Mouse (Mus musculus): ENCODE results near the gene Cfap44.

The Cfap44 gene

DNA sequence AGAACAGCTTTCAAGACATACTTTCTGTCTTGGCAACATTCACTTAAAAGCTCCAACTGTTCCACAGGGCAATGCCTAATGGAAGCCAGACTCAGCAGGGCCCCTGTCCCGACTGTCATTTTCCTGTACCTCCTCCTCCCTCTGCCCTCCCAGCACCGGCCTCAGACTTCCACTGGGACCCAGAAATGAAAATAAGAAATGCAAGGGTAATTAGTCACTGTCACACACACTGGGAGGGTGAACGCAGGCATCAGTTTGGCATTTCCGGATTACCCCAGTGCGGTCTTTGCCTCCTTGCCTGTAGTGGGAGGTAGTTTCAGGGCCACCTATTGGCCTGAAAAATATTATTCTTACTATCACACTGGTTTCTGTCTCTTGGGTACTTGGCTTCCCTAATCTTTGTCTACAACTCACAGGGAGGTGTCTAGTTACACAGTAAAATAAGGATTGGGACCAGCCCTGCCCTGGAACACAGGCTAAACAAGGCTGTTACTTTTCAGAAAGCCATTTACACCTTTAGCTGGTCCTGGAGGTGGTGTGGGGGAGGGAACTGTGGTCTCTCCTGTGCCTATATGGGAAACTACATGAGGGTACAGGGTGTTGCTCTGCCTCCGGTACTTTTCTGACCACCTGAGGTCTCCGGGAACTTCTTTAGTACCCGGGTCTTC lies 100.0 kb downstream of the Cfap44 start:
- no peak for DNase-seq (ENCODE audit: low spot score)

DNA sequence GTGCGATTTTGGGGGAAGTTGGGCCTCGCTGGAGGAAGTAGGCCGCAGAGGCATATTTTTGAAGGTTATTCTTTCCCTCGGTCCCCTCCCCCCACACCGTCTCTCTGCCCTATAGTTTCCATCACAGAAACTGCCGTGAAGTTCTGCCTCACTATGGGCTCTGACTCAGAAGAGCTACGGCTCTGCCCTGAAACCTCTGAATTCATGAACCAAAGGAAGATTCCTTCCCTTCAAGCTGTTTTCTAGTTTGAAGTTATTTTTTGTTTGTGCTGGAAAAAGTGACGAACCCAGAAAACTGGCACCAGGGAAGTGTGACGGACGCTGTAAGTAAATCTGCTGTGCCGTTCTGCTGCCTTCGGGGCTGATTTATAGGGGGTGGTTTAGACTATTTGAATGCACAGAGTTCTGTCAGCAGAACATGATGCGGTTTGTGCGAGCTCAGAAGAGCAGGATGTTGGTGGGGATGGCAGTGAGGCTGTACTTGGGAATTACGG lies 102.4 kb downstream of the Cfap44 start:
- DNase-seq (ENCODE audit: low spot score): no peak

DNA sequence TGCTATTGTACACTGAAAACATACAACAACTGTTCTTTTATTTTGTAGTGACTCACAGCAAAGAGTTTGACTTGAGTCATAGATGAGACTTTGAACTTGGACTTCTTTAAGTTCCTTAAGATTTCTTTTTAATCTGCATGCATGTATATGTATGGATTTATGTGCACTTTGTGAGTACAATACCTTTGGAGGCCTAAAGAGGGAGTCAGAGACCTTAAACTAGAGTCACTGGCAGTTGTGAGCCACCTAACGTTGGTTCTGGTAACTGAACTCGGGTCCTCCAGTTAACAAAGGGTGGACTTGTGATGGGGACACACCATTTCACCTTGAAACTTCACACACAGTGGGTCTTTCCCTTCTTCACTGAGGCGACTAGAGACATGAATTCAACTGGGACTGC lies 103.9 kb downstream of the Cfap44 start:
- DNase-seq (ENCODE audit: low spot score): no peak

DNA sequence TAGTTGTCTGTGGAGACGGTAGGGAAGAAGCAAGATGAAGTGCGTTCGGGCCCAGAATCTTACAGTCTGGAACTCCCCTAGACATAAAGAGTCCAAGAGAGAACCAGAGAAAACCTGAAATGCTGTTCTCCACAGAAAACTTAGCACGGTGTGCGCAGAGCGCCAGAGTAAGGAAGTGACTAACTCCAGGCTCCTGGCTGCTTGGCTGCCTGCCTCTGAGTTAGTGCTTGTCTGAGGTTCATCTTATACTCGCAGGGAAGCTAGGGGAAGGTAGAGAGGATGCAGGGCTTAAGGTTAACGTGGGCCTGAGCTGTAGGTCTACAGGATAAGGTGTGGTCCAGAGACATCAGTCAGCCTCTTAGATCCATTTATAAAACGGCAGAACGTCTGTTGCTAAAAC lies 107.2 kb downstream of the Cfap44 start:
- no peak for DNase-seq (ENCODE audit: low spot score)

DNA sequence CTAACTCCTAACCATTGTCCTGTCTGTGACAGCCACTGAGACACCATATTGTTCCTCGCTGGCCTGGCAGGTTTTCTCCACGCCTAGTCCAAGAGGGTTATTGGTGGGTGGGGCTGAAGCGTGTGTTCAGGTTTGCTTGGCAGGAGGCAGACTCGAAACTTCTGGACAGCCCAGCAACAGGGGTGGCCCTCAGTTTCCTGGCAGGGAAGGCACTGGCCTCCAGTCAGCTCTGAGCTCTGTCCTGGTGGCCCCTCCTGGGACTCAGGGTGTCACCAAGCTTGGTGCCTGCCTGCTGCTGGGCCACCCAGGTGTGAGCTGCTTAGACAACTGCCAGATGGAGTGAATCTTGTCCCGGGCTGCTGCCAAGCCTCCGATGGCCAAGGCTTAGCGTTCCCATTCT lies 107.7 kb downstream of the Cfap44 start:
- DNase-seq (ENCODE audit: low spot score): no peak

DNA sequence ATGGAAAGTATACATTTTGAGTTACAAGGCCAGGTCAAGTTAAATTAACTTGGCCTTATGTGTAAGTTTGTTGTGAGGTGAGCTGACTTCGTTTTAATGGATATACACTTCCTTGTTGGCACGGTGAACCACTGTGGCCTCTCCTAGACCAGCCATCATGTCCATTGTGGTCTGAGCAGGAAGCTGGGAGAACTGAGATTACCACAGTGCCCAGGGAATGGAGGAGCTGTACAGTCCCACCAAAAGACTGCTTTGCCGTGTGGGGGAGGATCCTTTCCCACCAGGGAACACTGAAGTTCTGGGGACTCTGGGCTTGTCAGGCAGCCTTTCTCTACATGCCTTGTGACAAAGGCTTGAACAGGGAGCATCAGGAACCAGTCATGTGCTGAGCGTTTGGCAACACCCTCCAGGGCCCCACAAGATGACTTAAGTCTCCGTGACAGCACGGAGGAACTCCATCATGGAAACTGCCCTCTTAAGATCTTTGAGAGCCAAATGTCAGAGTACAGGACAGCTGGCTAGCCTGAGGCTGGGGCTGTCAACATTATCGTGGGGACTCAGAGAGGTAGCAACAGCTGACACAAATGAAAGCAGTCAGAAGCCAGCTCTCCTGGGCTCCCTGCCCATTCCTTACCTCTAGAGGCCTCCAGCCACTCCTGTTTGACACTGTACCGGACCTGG lies 108.4 kb downstream of the Cfap44 start:
- DNase-seq (ENCODE audit: low spot score): no peak

DNA sequence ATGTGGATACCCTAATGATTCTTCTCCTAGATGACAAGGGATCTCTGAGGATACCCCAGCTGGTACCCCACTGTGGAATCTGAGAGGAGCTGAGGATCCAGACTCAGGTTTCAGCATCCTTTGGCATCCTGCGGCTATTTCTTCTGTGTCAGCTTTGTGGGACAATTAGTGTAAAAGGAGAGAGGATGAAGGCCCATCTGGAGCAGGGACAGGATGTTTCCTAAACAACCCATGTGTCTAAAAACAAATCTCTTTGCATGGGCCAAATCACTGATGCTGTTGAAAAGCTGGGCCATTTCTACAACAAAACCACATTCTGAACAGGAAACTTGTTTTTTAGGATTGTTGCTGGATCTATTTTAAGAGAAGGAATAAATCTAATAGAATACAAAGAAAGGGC lies 110.6 kb downstream of the Cfap44 start:
- no peak for DNase-seq (ENCODE audit: low spot score)

DNA sequence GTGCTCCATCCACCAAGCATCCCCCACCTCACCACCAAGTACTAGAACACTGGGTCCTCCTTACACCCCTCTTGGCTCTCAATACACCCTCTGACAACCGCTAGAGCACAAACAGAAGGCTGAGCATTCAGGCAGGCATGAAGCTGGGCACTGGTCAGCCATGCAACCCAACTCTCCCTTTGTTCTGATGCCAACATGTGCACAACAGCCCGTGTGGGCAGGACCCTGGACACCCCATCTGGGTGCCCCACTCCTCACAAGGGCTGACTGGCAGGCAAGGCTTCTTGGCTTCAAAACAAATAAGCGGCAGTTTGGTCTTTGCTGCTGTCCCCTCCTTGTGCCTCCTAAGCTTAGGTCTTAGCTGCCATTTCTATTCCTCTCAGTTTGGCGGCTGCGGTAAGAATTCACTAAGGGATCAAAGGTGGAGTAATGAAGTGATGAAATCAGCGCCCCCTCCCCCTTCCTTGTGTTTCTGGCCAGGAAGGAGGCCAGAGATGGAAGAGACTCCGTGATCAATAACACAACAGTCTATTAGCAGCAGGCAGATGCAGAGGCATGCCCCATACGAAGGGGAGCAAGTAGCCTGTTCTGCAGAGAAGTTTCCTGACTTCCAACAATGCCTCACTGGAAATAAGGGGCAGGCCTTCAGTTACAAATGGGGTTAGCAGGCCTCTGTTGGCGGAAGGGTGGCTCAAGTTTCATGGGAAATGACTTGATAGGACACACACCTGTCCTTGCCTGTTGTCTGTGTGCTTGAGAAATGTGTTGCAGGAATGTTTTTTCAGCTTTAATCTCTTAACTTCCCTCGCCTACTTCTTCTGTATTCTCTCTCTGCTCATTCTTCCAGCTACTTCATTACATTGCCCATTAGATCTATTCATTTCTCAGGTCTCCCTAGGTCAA lies 112.7 kb downstream of the Cfap44 start:
- no peak for DNase-seq (ENCODE audit: low spot score)

DNA sequence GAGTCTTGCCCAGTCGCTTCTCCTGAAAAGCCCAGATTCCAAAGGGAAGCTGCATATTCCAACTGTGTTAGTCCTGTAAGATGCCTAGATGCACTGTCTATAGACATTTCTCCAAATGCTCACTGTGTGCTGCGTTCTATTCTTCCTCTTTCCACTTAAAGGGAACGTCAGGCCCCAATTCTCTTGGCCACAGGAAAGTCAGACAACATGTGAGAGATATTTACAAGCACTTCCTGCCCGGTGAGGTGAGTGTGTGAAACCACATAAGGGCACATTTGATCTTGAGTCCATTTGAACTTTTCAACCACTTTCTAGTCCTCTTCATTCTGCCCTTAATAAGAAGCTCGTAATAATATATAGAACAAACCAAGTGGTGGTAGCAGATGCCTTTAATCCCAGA lies 113.4 kb downstream of the Cfap44 start:
- DNase-seq (ENCODE audit: low spot score): no peak

DNA sequence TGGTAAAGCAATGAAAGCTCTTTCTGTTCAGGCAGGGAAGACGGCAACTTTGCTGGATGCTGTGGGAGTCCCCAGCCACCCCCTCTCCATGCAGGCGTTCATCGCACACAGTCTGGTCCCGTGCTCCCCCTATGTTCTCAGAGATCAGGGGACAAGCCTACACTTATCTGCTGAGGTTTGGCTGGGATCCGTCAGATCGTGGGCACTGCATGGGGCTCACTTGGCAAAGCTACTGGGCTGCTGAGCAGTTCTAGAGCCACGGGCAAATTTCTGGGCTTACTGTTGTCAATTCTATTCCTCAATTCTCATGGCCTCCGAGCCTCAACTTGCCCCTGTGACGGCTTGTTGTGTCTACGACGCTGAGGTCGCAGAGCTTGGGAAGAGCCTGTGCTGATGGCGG lies 114.2 kb downstream of the Cfap44 start:
- no peak for DNase-seq (ENCODE audit: low spot score)

DNA sequence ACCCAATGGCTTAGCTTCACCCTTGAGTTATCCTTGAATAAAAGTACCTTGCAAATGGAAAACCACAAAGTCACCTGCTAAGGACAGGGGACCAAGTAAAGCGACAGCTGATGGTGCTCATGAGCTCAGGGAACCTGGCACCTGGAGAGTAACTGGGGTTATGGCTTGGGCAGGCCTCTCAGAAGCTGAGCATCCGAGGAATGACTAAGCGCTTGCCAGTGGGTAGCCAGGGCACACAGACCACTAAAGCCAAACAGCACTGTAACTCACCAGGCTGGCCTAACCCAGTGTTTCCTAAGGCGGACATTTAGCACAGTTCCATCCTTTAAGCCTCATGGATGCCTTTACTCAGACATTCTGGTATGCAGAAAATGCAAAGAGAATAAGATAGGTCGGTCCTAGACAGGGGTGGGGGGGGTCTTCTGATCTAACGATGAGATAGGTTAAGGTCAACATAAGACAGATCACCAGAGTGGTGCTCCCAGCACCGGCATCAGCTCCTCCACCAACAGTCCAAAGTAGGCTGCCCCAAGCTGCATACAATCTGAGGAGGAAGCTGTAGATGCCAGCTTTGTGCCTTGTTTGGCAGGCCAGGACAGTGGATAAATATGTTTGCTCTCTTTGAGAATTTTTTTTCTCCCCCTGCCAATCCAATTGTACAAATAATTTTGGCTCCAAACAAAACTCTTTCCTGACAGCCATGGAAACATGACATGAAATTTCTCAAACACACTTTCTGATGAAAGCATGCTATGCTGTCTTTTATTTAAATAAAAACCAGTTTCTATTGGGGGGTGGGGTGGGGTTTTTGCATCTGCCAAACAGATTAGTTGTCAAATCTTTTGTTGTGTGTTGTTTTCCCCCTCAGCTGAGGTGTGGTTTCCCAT lies 115.1 kb downstream of the Cfap44 start:
- DNase-seq (ENCODE audit: low spot score): no peak

DNA sequence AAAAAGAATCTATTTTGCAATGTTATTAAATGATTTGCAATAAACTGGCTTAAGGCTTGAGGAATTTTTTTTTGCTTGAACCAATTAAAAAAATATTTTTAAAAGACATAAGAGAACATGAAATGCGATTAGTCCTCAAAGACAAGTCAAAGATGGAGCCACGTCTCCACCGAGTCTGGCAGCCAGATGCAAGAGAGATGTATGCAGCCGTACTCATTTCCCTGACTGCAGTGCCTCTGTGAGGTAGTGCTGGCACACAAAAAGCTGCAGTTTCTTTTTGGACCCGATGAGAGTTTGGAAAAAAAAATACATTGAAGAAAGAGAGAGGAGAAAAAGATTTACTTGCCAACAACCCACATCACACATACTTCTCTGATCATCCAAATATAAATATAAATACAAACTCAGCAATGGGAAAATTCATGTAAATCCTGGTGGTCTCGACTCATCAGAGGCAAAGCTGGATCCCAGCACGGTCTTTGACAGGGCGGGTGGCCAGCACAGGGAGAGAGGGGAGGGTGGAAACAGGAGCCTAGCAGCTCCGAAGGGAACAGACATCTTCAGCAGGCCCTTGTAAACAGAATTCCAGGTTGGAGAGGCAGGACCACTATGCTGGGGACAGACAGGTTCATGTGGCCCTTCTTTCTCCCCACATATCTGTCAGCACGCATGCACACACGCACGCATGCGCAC lies 116.1 kb downstream of the Cfap44 start:
- DNase-seq (ENCODE audit: low spot score): no peak

DNA sequence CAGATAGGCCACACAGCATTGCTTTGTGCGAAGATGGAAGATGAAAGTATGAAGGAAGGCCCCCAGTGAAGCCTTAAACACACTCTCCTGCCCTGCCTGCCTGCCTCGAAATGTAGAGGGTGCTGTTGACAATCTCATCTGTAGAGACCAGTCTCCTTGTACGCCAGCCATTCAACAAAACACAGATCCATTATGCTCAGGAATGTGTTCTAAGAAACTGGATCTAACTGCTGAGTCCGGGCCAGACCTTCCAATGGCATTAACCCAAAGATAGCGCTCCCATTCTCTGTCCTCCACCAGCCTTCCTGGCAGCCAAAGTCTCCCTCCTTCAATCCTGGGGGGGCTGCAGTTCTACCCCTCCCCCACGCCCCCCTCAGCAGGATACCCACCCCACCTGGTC lies 121.9 kb downstream of the Cfap44 start:
- DNase-seq (ENCODE audit: low spot score): no peak

DNA sequence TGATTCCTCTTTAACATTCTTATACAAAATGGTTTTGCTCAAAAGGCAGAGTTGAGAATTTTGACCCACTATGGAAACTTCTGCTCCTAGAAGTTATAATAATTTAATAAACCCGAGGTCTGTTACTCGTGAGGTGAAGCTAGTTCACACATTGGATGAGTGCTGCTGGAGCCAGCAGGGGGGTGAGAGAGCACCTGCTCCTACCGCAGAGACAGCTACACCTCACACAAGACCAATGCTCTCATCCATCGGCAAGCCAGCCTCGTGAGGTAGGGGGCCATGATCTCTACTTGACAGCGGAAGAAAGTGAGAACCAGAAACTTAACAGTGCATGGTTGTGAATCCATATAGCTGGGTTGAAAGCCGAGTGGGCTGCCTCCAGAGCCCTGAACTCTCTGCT lies 129.0 kb downstream of the Cfap44 start:
- no peak for DNase-seq (ENCODE audit: low spot score)

DNA sequence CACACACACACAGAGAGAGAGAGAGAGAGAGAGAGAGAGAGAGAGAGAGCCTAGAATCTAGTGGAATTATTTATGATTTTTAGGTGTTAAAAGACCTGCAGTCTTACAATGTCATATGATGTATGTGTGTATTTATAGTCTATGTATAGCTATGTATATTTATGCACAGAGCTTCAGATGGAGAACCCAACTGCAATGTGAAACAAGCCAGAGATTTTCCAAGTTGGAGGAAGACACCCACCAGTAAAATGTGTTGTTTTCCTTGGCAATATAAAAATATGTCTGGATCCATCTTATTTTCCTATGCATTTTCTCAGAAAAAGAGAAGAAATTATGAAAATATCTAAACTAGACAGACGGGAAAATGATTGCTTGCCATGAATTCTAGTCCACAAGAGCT lies 131.4 kb downstream of the Cfap44 start:
- DNase-seq (ENCODE audit: low spot score): no peak

DNA sequence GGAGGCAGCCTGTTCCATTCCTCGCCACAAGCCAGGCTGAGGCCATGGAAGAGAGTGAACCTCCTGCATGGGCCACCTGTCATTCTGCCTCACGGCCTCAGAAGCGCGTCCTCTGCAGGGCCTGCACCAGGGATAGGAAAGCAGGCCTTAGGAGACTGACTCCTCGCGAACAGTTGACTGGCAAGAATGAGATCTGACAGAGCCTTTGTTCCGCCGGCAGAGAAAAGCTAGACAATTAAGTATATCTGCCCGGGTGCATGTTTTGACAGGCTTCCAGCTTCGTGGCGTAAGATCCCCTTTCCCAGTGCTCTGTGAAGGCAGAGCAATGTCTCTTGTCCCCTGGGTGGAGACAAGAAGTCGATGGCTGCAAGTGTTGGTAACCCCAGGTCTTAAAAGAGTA lies 132.1 kb downstream of the Cfap44 start:
- no peak for DNase-seq (ENCODE audit: low spot score)

DNA sequence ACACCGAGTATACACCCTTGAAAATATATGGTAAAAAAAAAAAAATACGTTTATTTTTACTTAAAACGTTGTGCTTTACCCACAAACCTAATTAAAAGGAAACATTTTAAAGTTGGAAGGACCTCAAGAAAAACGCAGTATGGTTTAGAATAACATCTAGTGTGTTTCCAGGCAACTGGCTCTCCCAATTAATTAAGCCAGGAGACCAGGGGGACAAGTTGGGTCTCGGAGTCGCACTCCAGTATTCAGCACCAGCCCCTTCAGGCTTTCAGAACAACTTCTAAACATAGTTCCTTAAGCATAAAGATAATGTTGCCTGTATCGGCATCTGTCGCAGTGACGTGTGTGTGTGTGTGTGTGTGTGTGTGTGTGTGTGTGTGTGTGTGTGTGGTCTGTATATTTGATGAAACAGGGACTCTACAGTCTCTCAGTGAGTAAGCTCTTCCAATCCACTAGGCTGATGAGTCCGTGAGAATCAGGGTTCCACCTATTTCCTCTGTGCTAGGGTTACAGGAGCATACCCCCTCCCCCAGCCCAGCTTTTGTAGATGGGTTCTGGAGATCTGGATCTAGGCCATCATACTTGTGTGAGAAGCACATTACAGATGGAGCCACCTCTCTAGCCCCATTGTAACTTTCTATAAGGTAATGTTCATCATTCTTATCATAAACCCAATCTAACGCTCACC lies 132.8 kb downstream of the Cfap44 start:
- DNase-seq (ENCODE audit: low spot score): no peak

DNA sequence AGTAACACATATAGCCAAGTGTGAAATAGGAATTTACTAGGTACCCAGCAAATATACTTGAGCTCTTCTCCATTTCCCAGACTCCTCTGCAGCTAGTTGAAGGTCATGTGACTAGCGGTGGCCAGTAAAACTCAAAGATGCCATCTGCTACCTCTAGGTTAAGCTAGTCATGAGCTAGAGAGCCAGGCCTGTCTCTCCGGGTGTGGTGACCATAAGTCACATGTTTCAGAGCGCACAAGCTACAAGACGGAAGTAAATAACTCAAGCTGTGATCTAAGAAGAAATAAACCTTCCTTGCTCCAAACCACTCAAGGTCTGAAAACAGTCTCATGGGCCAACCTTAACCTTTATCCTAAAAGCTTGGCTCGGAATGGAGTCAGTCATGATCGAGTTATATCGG lies 134.4 kb downstream of the Cfap44 start:
- no peak for DNase-seq (ENCODE audit: low spot score)

DNA sequence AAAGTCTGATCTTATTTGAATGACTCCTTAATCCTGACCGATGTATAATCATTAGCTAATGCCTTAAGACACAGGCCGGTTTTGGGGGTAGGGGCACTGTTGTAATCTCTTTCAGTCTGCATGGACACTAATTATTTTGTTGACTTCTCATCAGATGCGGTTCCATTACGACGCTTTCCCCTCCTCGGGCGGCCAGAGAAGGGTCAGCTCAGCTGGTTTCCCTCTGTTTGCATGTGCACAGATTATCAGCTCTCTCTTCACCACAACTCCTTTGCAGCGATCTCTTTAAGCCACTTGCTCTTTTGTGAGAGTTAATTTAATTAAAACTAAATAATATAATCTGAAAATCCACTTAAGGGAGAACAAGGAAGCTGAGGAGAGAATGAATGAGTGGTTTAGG lies 135.1 kb downstream of the Cfap44 start:
- DNase-seq (ENCODE audit: low spot score): no peak

DNA sequence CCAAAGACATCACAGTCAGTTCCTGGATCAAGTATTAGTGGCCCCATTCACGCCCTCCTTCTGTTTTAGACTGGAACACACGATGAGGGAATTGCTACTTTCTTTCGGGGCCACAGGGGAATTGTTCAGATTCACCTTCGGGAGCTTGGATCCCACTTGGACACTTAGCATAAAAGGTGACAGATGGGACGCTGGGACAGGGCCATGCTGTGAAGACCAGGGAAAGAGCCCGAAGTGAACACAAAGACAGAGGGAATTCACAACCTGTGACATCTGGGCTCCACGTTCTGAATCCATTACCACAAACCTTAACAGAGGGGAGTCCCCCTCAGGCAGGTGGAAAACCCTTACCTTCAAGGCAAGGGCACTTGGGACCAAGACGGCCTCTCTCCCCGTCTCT lies 135.6 kb downstream of the Cfap44 start:
- no peak for DNase-seq (ENCODE audit: low spot score)

DNA sequence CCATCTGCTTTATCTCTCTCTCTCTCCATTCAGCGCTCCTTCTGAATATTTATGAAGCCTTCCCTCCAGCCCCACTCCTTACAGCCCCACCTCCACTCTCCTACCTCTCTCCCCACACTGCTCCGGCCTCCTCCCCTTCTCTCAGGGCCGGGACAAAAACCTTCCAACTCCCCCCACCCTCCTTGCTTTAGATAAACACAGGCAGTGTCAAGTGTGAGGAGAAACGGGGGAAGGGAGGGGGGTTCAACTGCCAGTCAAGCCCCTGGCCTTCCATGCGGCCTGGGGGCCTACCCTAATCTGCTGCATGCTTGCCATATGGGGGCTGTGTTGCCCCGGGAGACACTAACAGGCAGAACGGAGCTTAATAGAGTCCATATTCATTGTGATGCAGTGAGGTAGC lies 136.2 kb downstream of the Cfap44 start:
- no peak for DNase-seq (ENCODE audit: low spot score)

Measured in urinary bladder, postnatal 25 days (tissue).